Mouse (Mus musculus) forebrain, embryonic 14.5 days (tissue): ENCODE results near the gene Rfx2. TPM values are rescaled to one million over a fixed set of nuclear protein-coding genes. Genes with fewer than 3 reads are reported as not detected.

Experiments used
- ATAC-seq: fragments of 200-750 bp; cut with Nextera tagmentation; 2 replicates; pipeline ENCODE4 v1.8.0; 2017; ENCODE audit warnings: mild to moderate bottlenecking, moderate library complexity
- DNase-seq: peaks from one replicate; pipeline ENCODE4 v3.0.0-alpha.2; 2015; ENCODE audit warnings: low spot score
- H3K27ac ChIP-seq: fragments of 300-500 bp; sonication (generic); 2 replicates; pipeline ENCODE4 v1.5.1; 2014; ENCODE audit warnings: low read depth, mild to moderate bottlenecking, control low read depth, low read length, moderate library complexity
- H3K27me3 ChIP-seq: fragments of 300-500 bp; sonication (generic); replicated peaks from 2 replicates; pipeline ENCODE4 v1.6.1; 2014; ENCODE audit warnings: low read length, control low read depth, mixed read lengths; ENCODE audit not compliant: control insufficient read depth, insufficient read depth
- H3K36me3 ChIP-seq: fragments of 300-500 bp; sonication (generic); 2 replicates; pipeline ENCODE4 v1.6.1; 2014; ENCODE audit warnings: low read length, control low read depth; ENCODE audit not compliant: control insufficient read depth, insufficient read depth
- H3K4me1 ChIP-seq: fragments of 300-500 bp; sonication (generic); 2 replicates; pipeline ENCODE4 v1.6.1; 2014; ENCODE audit warnings: antibody characterized with exemption, low read length, control low read depth; ENCODE audit not compliant: control insufficient read depth, insufficient read depth
- H3K4me2 ChIP-seq: fragments of 300-500 bp; sonication (generic); 2 replicates; pipeline ENCODE4 v1.6.1; 2014; ENCODE audit warnings: mild to moderate bottlenecking, control low read depth, low read length
- H3K4me3 ChIP-seq: fragments of 300-500 bp; sonication (generic); 2 replicates; pipeline ENCODE4 v1.5.1; 2014; ENCODE audit warnings: low read depth, low read length, control low read depth
- H3K9ac ChIP-seq: fragments of 300-500 bp; sonication (generic); 2 replicates; pipeline ENCODE4 v1.6.1; 2014; ENCODE audit warnings: mild to moderate bottlenecking, low read length, control low read depth, moderate library complexity
- H3K9me3 ChIP-seq: fragments of 300-500 bp; sonication (generic); replicated peaks from 2 replicates; pipeline ENCODE4 v1.6.1; 2016; ENCODE audit warnings: low read length, control low read depth, mixed read lengths; ENCODE audit not compliant: control insufficient read depth
- WGBS: fragments of 180-500 bp; shearing (Covaris S2); extraction: QIAGEN DNeasy Blood & Tissue Kit; methylation state at CpG from one replicate; pipeline ENCODE4 v1.1.7; 2014; 5-methylcytosine and 5-hydroxymethylcytosine counted together
- polyA plus RNA-seq: library from polyadenylated mRNA; unstranded; fragments of >200 nt; fragmentation: Nextera tagmentation; extraction: Ambion mirVana; gene quantifications from 2 replicates; pipeline ENCODE4 v1.2.1, GENCODE M21; 2014

Rfx2 gene
- 2.2 and 3.2 TPM in 2 replicates for polyA plus RNA-seq

- H3K4me1 ChIP-seq: peaks cover 11% of the 10 kb centered on the region
- H3K27me3 ChIP-seq: no peaks in the 10 kb centered on the region
- ATAC-seq: no peak
- WGBS: under 1% methylated on average over 41 of the region's 62 CpGs
- no peaks in the 10 kb centered on the region for H3K9me3 ChIP-seq
- peak within 1 kb of the TSS; percentile 59 for H3K9ac ChIP-seq
- no peaks in the 10 kb centered on the region for H3K36me3 ChIP-seq
- no peak within 1 kb of the TSS for H3K27ac ChIP-seq
- H3K4me3 ChIP-seq: peak within 1 kb of the TSS; percentile 60
- H3K4me2 ChIP-seq: peak within 1 kb of the TSS; percentile 82
- peak; percentile 11 for DNase-seq
These were observed at the start of gene Rfx2 for GRCm38 (mm10) chr17:56830411-56831110. Rfx2 (minus strand) TSS chr17:56831013.

GRCm38 (mm10) chr17:56877426-56877825 lies 46.6 kb upstream of the Rfx2 start:
- DNase-seq: no peak
- Histone ChIP-seq H3K27ac (no peak overlapping the region), H3K36me3 (no peaks in the 10 kb centered on the region), H3K4me1 (no peaks in the 10 kb centered on the region), H3K4me2 (no peak overlapping the region), H3K4me3 (no peak overlapping the region), H3K9ac (no peak overlapping the region), H3K27me3 (no peaks in the 10 kb centered on the region), H3K9me3 (no peaks in the 10 kb centered on the region)
- WGBS: 91% methylated on average over 19 of the region's 19 CpGs
- ATAC-seq: no peak

GRCm38 (mm10) chr17:56876981-56877380 lies 46.2 kb upstream of the Rfx2 start:
- H3K27ac ChIP-seq: no peak overlapping the region
- no peak for DNase-seq
- H3K27me3 ChIP-seq: no peaks in the 10 kb centered on the region
- no peaks in the 10 kb centered on the region for H3K9me3 ChIP-seq
- no peak overlapping the region for H3K9ac ChIP-seq
- H3K4me1 ChIP-seq: no peaks in the 10 kb centered on the region
- H3K4me3 ChIP-seq: no peak overlapping the region
- WGBS: 76% methylated on average over 8 of the region's 8 CpGs
- H3K36me3 ChIP-seq: no peaks in the 10 kb centered on the region
- ATAC-seq: no peak
- no peak overlapping the region for H3K4me2 ChIP-seq

- ATAC-seq: no peak
- DNase-seq: no peak
- H3K4me2 ChIP-seq: no peak overlapping the region
- no peaks in the 10 kb centered on the region for H3K4me1 ChIP-seq
- H3K9me3 ChIP-seq: no peaks in the 10 kb centered on the region
- no peak overlapping the region for H3K9ac ChIP-seq
- WGBS: 91% methylated on average over 3 of the region's 3 CpGs
- H3K27me3 ChIP-seq: no peaks in the 10 kb centered on the region
- H3K27ac ChIP-seq: no peak overlapping the region
- no peak overlapping the region for H3K4me3 ChIP-seq
- no peaks in the 10 kb centered on the region for H3K36me3 ChIP-seq
These were observed 45.7 kb upstream of the Rfx2 start for GRCm38 (mm10) chr17:56876465-56876864.

- no peak for ATAC-seq
- DNase-seq: no peak
- Histone ChIP-seq H3K27ac (no peak within 1 kb of the TSS), H3K4me1 (no peaks in the 10 kb centered on the region), H3K9me3 (no peaks in the 10 kb centered on the region), H3K27me3 (no peaks in the 10 kb centered on the region), H3K4me2 (no peak within 1 kb of the TSS), H3K9ac (no peak within 1 kb of the TSS), H3K36me3 (no peaks in the 10 kb centered on the region), H3K4me3 (no peak within 1 kb of the TSS)
- WGBS: 89% methylated on average over 12 of the region's 12 CpGs
These were observed 44.3 kb upstream of the Rfx2 start, which contains the start of gene 1700061G19Rik for GRCm38 (mm10) chr17:56874936-56875651. 1700061G19Rik (plus strand) TSS chr17:56875477.

GRCm38 (mm10) chr17:56874237-56874636 lies 43.4 kb upstream of the Rfx2 start, which contains the start of gene Acsbg2:
Acsbg2 (minus strand) TSS chr17:56874447.
- WGBS: 82% methylated on average over 2 of the region's 2 CpGs
- DNase-seq: no peak
- no peak within 1 kb of the TSS for H3K27ac ChIP-seq

GRCm38 (mm10) chr17:56872512-56872911 lies 41.7 kb upstream of the Rfx2 start:
- 84% methylated on average over 7 of the region's 7 CpGs for WGBS
- no peaks in the 10 kb centered on the region for H3K9me3 ChIP-seq

More at GRCm38 (mm10) chr17:56874237-56874636, 43.4 kb upstream of the Rfx2 start, which contains the start of gene Acsbg2:
- Histone ChIP-seq H3K4me1 (no peaks in the 10 kb centered on the region), H3K4me3 (no peak within 1 kb of the TSS), H3K27me3 (no peaks in the 10 kb centered on the region), H3K9me3 (no peaks in the 10 kb centered on the region), H3K4me2 (no peak within 1 kb of the TSS), H3K36me3 (no peaks in the 10 kb centered on the region), H3K9ac (no peak within 1 kb of the TSS)
- ATAC-seq: no peak

GRCm38 (mm10) chr17:56871767-56872166 lies 41.0 kb upstream of the Rfx2 start:
- DNase-seq (no peak), ATAC-seq (no peak)
- no peak overlapping the region for H3K4me3 ChIP-seq
- no peak overlapping the region for H3K27ac ChIP-seq
- no peak overlapping the region for H3K4me2 ChIP-seq
- no peaks in the 10 kb centered on the region for H3K27me3 ChIP-seq
- no peaks in the 10 kb centered on the region for H3K4me1 ChIP-seq
- no peaks in the 10 kb centered on the region for H3K36me3 ChIP-seq
- H3K9ac ChIP-seq: no peak overlapping the region
- H3K9me3 ChIP-seq: no peaks in the 10 kb centered on the region
- 83% methylated on average over 8 of the region's 8 CpGs for WGBS

More at GRCm38 (mm10) chr17:56872512-56872911, 41.7 kb upstream of the Rfx2 start:
- Histone ChIP-seq H3K4me1 (no peaks in the 10 kb centered on the region), H3K27me3 (no peaks in the 10 kb centered on the region), H3K4me3 (no peak overlapping the region), H3K27ac (no peak overlapping the region), H3K36me3 (no peaks in the 10 kb centered on the region), H3K4me2 (no peak overlapping the region), H3K9ac (no peak overlapping the region)
- DNase-seq (no peak), ATAC-seq (no peak)
